Mouse (Mus musculus) frontal cortex, adult (tissue): Measurements from ENCODE around the gene Nt5c3.

Experiments used
- ATAC-seq: cut with Nextera tagmentation; 2 replicates; pipeline ENCODE4 v1.9.2; 2017; ENCODE audit warnings: mild to moderate bottlenecking, moderate library complexity, mixed read lengths; ENCODE audit not compliant: low TSS enrichment

Gene Nt5c3

DNA sequence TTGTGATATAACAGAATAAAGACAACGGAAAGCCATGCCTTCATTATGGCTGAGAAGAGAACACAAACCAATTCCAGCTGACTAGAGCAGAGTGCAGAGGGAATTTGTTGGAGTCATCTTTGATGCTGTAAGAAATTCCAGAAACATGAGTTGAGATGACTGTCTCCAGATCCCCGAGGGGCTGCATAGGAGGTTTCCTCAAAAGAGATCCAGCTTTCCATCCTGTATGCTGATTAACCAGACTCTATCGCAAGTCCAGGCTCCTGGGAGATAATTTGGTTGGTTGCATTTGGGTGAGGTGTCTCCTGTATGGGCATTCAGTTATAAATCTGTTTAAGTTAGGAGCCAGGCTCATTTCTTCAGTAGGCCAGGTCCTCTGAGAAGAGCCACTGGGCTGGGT lies 86.1 kb downstream of the Nt5c3 start:
- no peak for ATAC-seq

DNA sequence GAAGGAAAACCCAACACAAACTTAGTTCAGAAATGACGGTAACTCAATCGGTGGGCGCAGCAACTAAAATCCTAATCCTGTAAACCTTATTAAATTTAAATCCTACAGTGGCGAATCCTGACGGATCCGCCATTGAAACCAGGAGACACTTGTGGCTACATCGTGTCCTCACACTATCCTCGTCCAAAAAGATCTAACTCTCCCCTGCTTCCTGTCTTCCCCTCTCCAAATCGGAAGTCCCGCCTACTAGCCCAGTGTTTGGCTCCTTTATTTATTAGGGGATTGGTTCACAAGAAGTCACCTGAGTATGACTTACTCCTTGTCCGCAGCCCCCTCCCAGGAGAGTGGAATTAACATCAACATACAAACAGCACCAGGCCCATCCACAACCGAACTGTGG lies 86.6 kb downstream of the Nt5c3 start:
- no peak for ATAC-seq

GRCm38 (mm10) chr6:56835532-56835931 lies 88.2 kb downstream of the Nt5c3 start:
- peak; percentile 62; the same call in 1 of the 2 replicates for ATAC-seq

DNA sequence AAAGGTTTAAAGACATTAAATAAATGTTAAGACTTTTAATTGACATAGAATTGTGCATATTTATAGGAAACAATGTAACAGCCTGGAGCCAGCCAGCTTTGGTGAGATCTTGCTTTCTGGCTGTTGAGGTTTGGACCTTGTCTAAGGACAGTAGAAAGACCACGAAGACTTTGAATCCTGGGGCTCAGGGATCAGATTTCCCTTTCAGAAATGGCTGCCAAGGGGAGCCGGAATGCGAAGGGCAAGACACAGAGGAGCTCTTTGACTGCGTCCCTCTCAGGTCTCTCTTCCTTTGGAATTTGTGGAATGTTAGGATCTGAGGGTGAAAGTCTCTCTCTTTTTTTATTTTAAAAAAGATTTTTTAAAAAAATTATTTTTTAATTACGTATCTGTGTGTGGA lies 89.0 kb downstream of the Nt5c3 start:
- ATAC-seq: no peak

DNA sequence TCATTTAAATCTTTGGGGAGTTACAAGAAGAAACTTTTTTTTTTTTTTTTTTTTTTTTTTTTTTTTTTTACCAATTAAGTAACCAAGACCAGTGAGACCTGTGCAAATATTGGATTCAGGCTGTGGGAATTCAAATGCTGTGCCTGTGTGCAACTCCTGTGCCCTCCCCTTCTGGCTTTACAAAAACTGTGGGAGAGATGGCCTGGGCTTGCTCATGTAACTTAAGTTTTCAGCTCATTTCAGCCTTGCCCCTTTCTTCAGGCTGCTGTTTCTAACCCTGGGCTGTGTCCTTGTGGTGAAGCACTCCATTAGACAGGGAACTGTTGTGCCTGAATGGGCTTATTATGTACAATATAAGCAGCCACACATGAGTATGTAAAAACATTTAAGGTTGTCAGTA lies 90.9 kb downstream of the Nt5c3 start:
- no peak for ATAC-seq

GRCm38 (mm10) chr6:56832407-56832796 lies 91.3 kb downstream of the Nt5c3 start:
- ATAC-seq: no peak
